Mouse (Mus musculus) ES-Bruce4 (cell line): ENCODE results near the gene Gm20431. TPM values are rescaled to one million over a fixed set of nuclear protein-coding genes. Genes with fewer than 3 reads are reported as not detected.

Experiments
- H3K27ac ChIP-seq: 2 replicates; pipeline ENCODE4 v1.5.1; 2012; ENCODE audit warnings: low read length, inconsistent platforms; ENCODE audit not compliant: insufficient read depth
- H3K27me3 ChIP-seq: 2 replicates; pipeline ENCODE4 v1.6.1; 2012; ENCODE audit warnings: mild to moderate bottlenecking, low read length, inconsistent platforms; ENCODE audit not compliant: control insufficient read depth, poor library complexity, insufficient read depth, severe bottlenecking
- H3K36me3 ChIP-seq: 2 replicates; pipeline ENCODE4 v1.6.1; 2012; ENCODE audit warnings: inconsistent platforms, mild to moderate bottlenecking, low read length, moderate library complexity; ENCODE audit not compliant: control insufficient read depth, poor library complexity, insufficient read depth, severe bottlenecking
- H3K4me1 ChIP-seq: one replicate; pipeline ENCODE4 v1.8.1; 2011; ENCODE audit warnings: low read length; ENCODE audit not compliant: control insufficient read depth, insufficient read depth
- H3K4me3 ChIP-seq: 2 replicates; pipeline ENCODE4 v1.5.1; 2011; ENCODE audit warnings: low read depth, mild to moderate bottlenecking, low read length
- H3K9ac ChIP-seq: 2 replicates; pipeline ENCODE4 v1.6.1; 2012; ENCODE audit warnings: low read depth, mild to moderate bottlenecking, inconsistent platforms; ENCODE audit not compliant: poor library complexity, severe bottlenecking
- H3K9me3 ChIP-seq: replicated peaks from 2 replicates; pipeline ENCODE4 v1.6.1; 2012; ENCODE audit warnings: mild to moderate bottlenecking, low read length, inconsistent platforms; ENCODE audit not compliant: control insufficient read depth, poor library complexity, insufficient read depth, severe bottlenecking
- CTCF ChIP-seq: IDR thresholded peaks from one replicate; pipeline ENCODE4 v1.8.1; 2011; ENCODE audit warnings: low read depth, low read length
- EP300 ChIP-seq: IDR thresholded peaks from 2 replicates; pipeline ENCODE4 v1.6.1; 2011; ENCODE audit warnings: low read depth, low read length; ENCODE audit not compliant: insufficient read depth
- POLR2A ChIP-seq: IDR thresholded peaks from one replicate; pipeline ENCODE4 v1.8.1; 2011; ENCODE audit warnings: low read length; ENCODE audit not compliant: insufficient read depth
- polyA plus RNA-seq: library from polyadenylated mRNA; stranded (reverse); fragments of >200 nt; gene quantifications from 2 replicates; pipeline ENCODE4 v1.2.4, GENCODE M21; 2011; ENCODE audit warnings: low read depth; ENCODE audit not compliant: missing spikeins, insufficient read depth, insufficient read length

The Gm20431 gene
- polyA plus RNA-seq, 1 experiment, result 7.0 TPM

DNA sequence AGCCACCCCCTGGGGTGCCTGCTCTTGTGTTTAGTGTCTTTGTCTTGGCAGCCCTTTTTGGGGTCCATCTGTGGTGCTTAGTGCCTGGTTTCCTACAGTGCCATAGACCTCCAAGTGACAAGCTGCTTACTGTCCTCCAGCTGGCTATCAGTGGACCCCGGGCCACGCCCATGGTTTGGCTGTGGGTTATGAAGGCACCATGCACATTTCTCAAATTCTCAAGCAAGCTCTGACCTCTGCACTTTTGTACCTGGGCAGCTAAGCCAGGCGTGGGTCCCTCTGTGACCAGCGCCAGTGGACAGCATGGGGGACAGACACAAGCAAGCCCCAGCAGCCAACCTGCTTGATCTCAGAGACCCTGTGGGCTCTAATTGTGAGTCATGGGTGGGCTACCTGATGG, 43.1 kb upstream of the Gm20431 start:
- Histone ChIP-seq H3K4me1 (peaks cover 4% of the 10 kb centered on the region), H3K36me3 (no peaks in the 10 kb centered on the region), H3K4me3 (no peak overlapping the region), H3K9ac (no peak overlapping the region), H3K27ac (no peak overlapping the region), H3K27me3 (no peaks in the 10 kb centered on the region), H3K9me3 (no peaks in the 10 kb centered on the region)
- TF ChIP-seq CTCF, result no peak
- no peak for TF ChIP-seq POLR2A
- no peak for TF ChIP-seq EP300

DNA sequence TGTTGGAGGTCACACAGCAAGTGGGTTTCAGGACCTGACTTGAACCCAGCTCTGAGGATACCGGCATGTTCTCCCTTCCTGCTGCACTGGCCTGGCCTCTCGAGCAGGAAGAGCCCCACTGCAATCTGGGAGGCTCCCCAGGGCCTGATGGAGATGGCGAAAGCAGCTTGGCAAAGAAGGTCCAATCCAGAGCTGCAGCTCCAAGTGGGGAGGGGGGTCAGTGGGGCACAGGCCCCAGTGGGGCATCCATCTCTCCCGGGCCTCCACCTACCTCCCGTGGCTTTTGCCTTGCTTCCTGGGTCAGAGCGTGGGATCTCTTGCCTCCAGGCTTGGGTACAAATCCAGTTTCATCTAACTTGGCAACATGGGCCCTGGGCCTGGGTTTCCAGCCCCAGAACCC, 40.8 kb upstream of the Gm20431 start:
- Histone ChIP-seq H3K27me3 (no peaks in the 10 kb centered on the region), H3K27ac (no peak overlapping the region), H3K4me1 (no peaks in the 10 kb centered on the region), H3K9me3 (no peaks in the 10 kb centered on the region), H3K36me3 (no peaks in the 10 kb centered on the region), H3K9ac (no peak overlapping the region), H3K4me3 (no peak overlapping the region)
- TF ChIP-seq EP300 (no peak), POLR2A (no peak), CTCF (no peak)

DNA sequence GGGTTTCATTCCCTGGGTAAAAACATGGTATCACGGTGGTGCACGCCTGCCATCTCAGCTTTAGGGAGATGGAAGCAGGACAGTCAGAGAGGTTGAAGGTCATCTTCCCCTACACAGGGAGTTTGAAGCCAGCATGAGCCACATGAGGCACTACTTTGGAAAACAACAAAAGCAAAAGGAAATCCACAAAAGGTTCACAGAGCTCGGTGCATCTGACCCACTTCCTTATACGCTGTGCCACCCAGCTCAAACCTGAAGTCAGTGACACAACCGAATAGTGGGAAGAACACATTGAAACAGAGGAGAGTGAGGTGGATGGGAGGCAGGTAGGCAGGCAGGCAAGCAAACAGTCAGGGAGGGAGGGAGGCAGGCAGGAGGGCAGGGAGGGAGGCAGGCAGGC, 40.2 kb upstream of the Gm20431 start:
- H3K27me3 ChIP-seq, result no peaks in the 10 kb centered on the region
- H3K4me3 ChIP-seq, result no peak overlapping the region
- H3K9me3 ChIP-seq, result no peaks in the 10 kb centered on the region
- no peaks in the 10 kb centered on the region for H3K36me3 ChIP-seq
- no peak overlapping the region for H3K9ac ChIP-seq
- no peaks in the 10 kb centered on the region for H3K4me1 ChIP-seq
- TF ChIP-seq POLR2A (no peak), EP300 (no peak), CTCF (no peak)
- no peak overlapping the region for H3K27ac ChIP-seq

GRCm38 (mm10) chr2:167700018-167700417, 38.7 kb upstream of the Gm20431 start:
- no peak overlapping the region for H3K27ac ChIP-seq
- H3K4me3 ChIP-seq, result no peak overlapping the region
- no peaks in the 10 kb centered on the region for H3K9me3 ChIP-seq
- no peaks in the 10 kb centered on the region for H3K36me3 ChIP-seq
- no peaks in the 10 kb centered on the region for H3K27me3 ChIP-seq
- H3K9ac ChIP-seq, result no peak overlapping the region
- TF ChIP-seq EP300, result no peak
- TF ChIP-seq CTCF, result no peak
- TF ChIP-seq POLR2A, result no peak
- no peaks in the 10 kb centered on the region for H3K4me1 ChIP-seq

- TF ChIP-seq POLR2A, result no peak
- no peak for TF ChIP-seq CTCF
- H3K4me3 ChIP-seq, result no peak overlapping the region
- H3K9me3 ChIP-seq, result no peaks in the 10 kb centered on the region
- H3K36me3 ChIP-seq, result no peaks in the 10 kb centered on the region
- H3K4me1 ChIP-seq, result no peaks in the 10 kb centered on the region
- no peak overlapping the region for H3K9ac ChIP-seq
- no peaks in the 10 kb centered on the region for H3K27me3 ChIP-seq
- no peak overlapping the region for H3K27ac ChIP-seq
Measured at GRCm38 (mm10) chr2:167697902-167698301, 36.6 kb upstream of the Gm20431 start.

DNA sequence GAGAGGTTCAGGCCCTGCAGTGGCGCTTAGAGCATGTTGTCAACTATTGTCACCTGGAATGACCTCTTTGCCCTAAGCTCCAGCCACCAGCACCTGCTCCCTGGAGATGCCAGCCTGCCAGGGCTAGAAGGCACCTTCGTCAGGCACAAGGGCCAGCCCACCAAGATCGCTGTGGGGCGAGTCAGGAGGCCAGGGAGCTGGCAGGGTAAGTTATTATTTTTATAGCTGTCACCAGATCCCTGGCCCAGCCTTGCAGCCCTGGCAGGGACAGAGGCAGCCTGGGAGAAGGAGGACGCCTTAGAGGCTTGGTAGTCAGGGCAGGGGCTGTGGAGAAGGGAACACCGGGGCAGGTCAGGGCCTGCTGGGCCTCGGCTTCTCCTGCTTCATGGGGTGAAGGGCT, 34.8 kb upstream of the Gm20431 start:
- TF ChIP-seq CTCF, result no peak
- no peak for TF ChIP-seq EP300
- TF ChIP-seq POLR2A, result no peak
- no peaks in the 10 kb centered on the region for H3K36me3 ChIP-seq
- H3K27me3 ChIP-seq, result no peaks in the 10 kb centered on the region
- H3K4me1 ChIP-seq, result no peaks in the 10 kb centered on the region
- H3K27ac ChIP-seq, result no peak overlapping the region
- H3K4me3 ChIP-seq, result no peak overlapping the region
- no peaks in the 10 kb centered on the region for H3K9me3 ChIP-seq
- H3K9ac ChIP-seq, result no peak overlapping the region
